Mouse (Mus musculus) kidney, postnatal 0 days (tissue): ENCODE results near the gene Plppr3. TPM values are rescaled to one million over a fixed set of nuclear protein-coding genes. Genes with fewer than 3 reads are reported as not detected.
A peak's percentile ranks its signal among the peaks of the same experiment; 100 is the strongest.

Experiments used
- ATAC-seq: fragments of 200-750 bp; cut with Nextera tagmentation; replicated peaks from 2 replicates; pipeline ENCODE4 v1.8.0; 2017; ENCODE audit warnings: low read depth, moderate number of reproducible peaks, moderate TSS enrichment, moderate library complexity; ENCODE audit not compliant: low FRiP score
- DNase-seq: peaks from one replicate; pipeline ENCODE4 v3.0.0-alpha.2; 2016; ENCODE audit warnings: low spot score
- H3K27ac ChIP-seq: fragments of 300-500 bp; sonication (generic); 2 replicates; pipeline ENCODE4 v1.5.1; 2014; ENCODE audit warnings: mild to moderate bottlenecking
- H3K27me3 ChIP-seq: fragments of 300-500 bp; sonication (generic); 2 replicates; pipeline ENCODE4 v1.6.1; 2014; ENCODE audit warnings: low read length, mixed read lengths; ENCODE audit not compliant: insufficient read depth
- H3K36me3 ChIP-seq: fragments of 300-500 bp; sonication (generic); 2 replicates; pipeline ENCODE4 v1.6.1; 2014; ENCODE audit warnings: low read length, mixed read lengths; ENCODE audit not compliant: insufficient read depth
- H3K4me1 ChIP-seq: fragments of 300-500 bp; sonication (generic); replicated peaks from 2 replicates; pipeline ENCODE4 v1.6.1; 2014; ENCODE audit warnings: antibody characterized with exemption, low read length, mixed read lengths; ENCODE audit not compliant: insufficient read depth
- H3K4me2 ChIP-seq: fragments of 300-500 bp; sonication (generic); 2 replicates; pipeline ENCODE4 v1.6.1; 2014; ENCODE audit warnings: mild to moderate bottlenecking, low read length, moderate library complexity, mixed read lengths
- H3K4me3 ChIP-seq: fragments of 300-500 bp; sonication (generic); replicated peaks from 2 replicates; pipeline ENCODE4 v1.5.1; 2014; ENCODE audit warnings: low read depth, low read length
- H3K9ac ChIP-seq: fragments of 300-500 bp; sonication (generic); 2 replicates; pipeline ENCODE4 v1.6.1; 2014; ENCODE audit warnings: low read depth, low read length
- H3K9me3 ChIP-seq: fragments of 300-500 bp; sonication (generic); replicated peaks from 2 replicates; pipeline ENCODE4 v1.6.1; 2016; ENCODE audit warnings: low read length, inconsistent platforms, mixed read lengths
- CTCF ChIP-seq: IDR thresholded peaks from 2 replicates; pipeline ENCODE4 v1.5.1; 2016; ENCODE audit warnings: antibody characterized with exemption, low read depth, mild to moderate bottlenecking, moderate library complexity
- whole genome bisulfite sequencing: fragments of 180-500 bp; shearing (Covaris S2); extraction: QIAGEN DNeasy Blood & Tissue Kit; methylation state at CpG from one replicate; pipeline ENCODE4 v1.1.7; 2014; 5-methylcytosine and 5-hydroxymethylcytosine counted together
- polyA plus RNA-seq: library from polyadenylated mRNA; unstranded; fragments of >200 nt; fragmentation: Nextera tagmentation; extraction: Ambion mirVana; gene quantifications from 2 replicates; pipeline ENCODE4 v1.2.1, GENCODE M21; 2015

Gene Plppr3
- polyA plus RNA-seq = 37.0 and 41.5 TPM in 2 replicates

DNA sequence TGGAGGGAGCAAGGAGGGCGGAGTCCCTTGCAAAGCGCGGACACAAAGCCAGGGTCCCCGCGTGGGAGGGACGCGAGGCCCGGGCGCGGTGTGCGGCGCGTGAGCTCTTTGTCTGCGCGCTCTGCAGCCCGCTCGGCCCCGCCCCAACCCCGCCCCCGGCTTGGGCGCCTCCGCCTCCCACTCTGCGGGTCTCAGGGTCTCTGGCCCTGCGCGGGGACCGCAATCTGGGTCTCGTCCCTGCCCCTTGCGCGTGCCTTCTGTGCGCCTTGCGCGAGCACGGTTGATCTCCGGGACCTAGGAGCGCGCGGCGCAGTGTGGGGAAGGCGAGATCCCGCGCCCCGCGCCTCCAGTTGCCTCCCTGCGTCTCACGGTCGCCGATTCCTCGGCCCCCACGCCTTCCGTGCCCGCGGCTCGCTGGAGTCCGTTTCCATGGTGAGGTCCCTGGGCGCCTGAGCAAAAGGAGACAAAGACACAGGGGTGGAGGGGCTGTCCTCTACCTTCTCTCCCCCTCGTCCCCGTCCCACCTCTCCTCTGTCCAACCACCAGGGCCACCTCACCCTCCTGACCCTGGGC lies at the start of gene Plppr3, which contains the start of gene Prtn3:
Plppr3 (minus strand) TSS at position 345 of the 573 bp plus-strand sequence.
Prtn3 (plus strand) TSS at position 187 of the 573 bp plus-strand sequence.
- Histone ChIP-seq H3K9ac (peak within 1 kb of the TSS; percentile 79), H3K4me3 (peak within 1 kb of the TSS; percentile 69), H3K27me3 (no peaks in the 10 kb centered on the region), H3K27ac (peak within 1 kb of the TSS; percentile 50; the same call in 1 of the 2 replicates), H3K4me2 (peak within 1 kb of the TSS; percentile 97), H3K4me1 (peaks cover 23% of the 10 kb centered on the region), H3K36me3 (0 out of 2 replicates have a peak, but pooled peaks cover 3% of the 10 kb centered on the region), H3K9me3 (no peaks in the 10 kb centered on the region)
- whole genome bisulfite sequencing = 1% methylated on average over 56 of the region's 57 CpGs
- no peak for TF ChIP-seq CTCF
- ATAC-seq = peak; percentile 59
- peak; percentile 69 for DNase-seq

- DNase-seq = no peak
Observed at GRCm38 (mm10) chr10:79921572-79921971, 47.1 kb upstream of the Plppr3 start.

DNA sequence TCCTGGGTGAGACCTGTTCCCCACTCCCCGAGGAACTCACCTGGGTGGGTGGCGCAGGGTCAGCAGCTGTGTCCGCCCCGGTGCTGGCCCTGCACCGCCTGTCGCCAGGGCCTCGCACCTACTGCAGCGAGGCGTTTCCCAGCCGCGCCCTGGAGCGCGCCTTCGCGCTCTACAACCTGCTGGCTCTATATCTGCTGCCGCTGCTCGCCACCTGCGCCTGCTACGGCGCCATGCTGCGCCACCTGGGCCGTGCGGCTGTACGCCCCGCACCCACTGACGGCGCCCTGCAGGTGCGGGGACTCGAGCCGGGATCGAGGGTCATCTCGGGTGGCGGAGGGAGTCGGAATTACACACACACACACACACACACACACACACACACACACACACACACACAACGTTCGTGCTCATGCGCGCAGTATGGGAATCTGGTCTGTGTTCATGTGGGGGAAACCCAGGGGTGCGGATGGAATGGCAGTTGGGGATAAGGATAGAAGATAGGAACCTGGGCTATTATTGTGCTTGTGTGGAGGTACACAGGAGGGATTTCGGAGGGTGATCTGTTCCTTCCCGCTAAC lies 46.6 kb upstream of the Plppr3 start, which contains the start of gene R3hdm4:
R3hdm4 (minus strand) TSS at position 251 of the 578 bp plus-strand sequence.
- Histone ChIP-seq H3K9ac (0 out of 2 replicates have a peak within 1 kb of the TSS, but pooled peaks have one; percentile 35), H3K36me3 (no peaks in the 10 kb centered on the region), H3K4me1 (peaks cover 20% of the 10 kb centered on the region), H3K27me3 (peaks cover 46% of the 10 kb centered on the region), H3K9me3 (no peaks in the 10 kb centered on the region), H3K4me2 (peak within 1 kb of the TSS; percentile 48), H3K27ac (no peak within 1 kb of the TSS), H3K4me3 (peak within 1 kb of the TSS; percentile 26)
- 7% methylated on average over 37 of the region's 41 CpGs for WGBS
- ATAC-seq (no peak), DNase-seq (no peak)
- TF ChIP-seq CTCF = no peak

More at GRCm38 (mm10) chr10:79921572-79921971, 47.1 kb upstream of the Plppr3 start:
- 4% methylated on average over 34 of the region's 34 CpGs for WGBS
- ATAC-seq = no peak
- H3K36me3 ChIP-seq = no peaks in the 10 kb centered on the region
- peaks cover 46% of the 10 kb centered on the region for H3K27me3 ChIP-seq
- H3K4me1 ChIP-seq = peaks cover 18% of the 10 kb centered on the region
- H3K9me3 ChIP-seq = no peaks in the 10 kb centered on the region
- no peak overlapping the region for H3K27ac ChIP-seq
- no peak for TF ChIP-seq CTCF
- H3K4me3 ChIP-seq = peak overlapping the region; percentile 26
- H3K9ac ChIP-seq = 0 out of 2 replicates have a peak overlapping the region, but pooled peaks have one; percentile 35
- H3K4me2 ChIP-seq = peak overlapping the region; percentile 48

DNA sequence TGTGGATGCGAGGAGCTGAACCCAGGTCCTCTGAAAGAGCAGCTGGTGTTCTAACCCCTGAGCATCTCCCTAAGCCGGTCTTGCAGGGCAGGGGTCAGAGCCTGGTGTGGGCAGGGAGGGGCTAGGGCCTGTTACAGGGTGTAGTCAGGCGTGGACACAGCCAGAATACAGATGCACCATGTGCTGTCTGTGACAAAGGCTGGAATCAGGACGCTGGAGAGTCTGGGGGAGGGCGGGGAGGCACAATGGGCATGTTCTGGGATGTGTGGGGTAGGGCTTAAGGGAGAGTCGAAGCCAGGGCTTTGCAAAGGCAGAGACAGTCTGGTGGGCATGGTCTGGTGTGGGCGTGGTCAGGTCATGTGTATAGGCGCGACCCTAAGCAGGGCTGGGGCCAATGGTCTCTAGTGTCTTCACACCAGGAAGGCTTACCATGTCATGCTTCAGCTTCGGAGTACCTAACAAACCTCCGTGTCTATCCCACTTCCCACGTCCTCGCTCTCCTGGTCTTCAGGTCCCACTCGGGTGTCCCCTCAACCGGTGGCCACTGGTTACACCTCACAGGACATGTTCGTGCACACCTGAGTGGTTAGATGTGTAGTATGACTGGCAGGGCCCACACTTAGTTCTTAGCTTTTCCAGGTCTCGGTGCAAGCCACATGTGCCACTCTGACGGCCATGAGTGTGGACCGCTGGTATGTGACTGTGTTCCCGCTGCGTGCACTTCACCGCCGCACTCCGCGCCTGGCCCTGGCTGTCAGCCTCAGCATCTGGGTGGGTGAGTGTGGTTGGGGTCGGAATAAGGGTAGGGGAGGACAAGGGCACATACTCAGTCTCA lies 45.8 kb upstream of the Plppr3 start:
- 16% methylated on average over 26 of the region's 26 CpGs for WGBS
- Histone ChIP-seq H3K9me3 (no peaks in the 10 kb centered on the region), H3K9ac (no peak overlapping the region), H3K27ac (no peak overlapping the region), H3K27me3 (peaks cover 46% of the 10 kb centered on the region), H3K4me2 (peak overlapping the region; percentile 48), H3K36me3 (no peaks in the 10 kb centered on the region), H3K4me3 (peak overlapping the region; percentile 26; the same call in 1 of the 2 replicates), H3K4me1 (peaks cover 27% of the 10 kb centered on the region)
- ATAC-seq (0 out of 2 replicates have a peak, but pooled peaks have one; percentile 9), DNase-seq (no peak)
- TF ChIP-seq CTCF = no peak

DNA sequence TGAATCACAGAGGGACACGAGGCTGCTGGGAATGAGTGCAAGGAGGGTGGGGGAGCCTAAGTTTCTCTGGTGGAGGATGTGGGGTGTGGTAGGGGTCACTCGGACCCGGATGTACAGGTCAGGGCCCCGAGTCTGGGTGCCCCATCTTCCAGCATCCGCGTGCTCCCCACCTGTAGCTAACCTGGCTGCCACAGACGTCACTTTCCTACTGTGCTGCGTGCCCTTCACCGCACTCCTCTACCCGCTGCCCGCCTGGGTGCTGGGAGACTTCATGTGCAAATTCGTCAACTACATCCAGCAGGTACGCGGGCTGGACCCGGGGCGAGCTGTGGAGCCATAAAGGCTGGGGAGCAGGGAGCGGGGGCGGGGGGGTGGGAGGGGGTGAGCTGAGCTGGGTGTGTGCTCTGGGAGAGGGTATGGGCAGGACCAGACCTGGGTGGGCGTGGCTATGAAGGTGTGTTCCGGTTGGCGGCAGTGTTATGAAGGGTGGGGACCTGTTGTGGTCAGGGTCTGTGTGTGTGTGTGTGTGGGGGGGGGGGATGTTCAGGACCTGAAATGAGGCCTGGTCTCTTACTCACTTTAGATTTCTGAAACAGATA lies 44.9 kb upstream of the Plppr3 start:
- Histone ChIP-seq H3K27ac (no peak overlapping the region), H3K27me3 (peaks cover 46% of the 10 kb centered on the region), H3K9ac (0 out of 2 replicates have a peak overlapping the region, but pooled peaks have one; percentile 35), H3K4me2 (peak overlapping the region; percentile 50), H3K4me3 (no peak overlapping the region), H3K36me3 (no peaks in the 10 kb centered on the region), H3K4me1 (peaks cover 28% of the 10 kb centered on the region), H3K9me3 (no peaks in the 10 kb centered on the region)
- ATAC-seq (no peak), DNase-seq (no peak)
- TF ChIP-seq CTCF = no peak
- WGBS = 8% methylated on average over 21 of the region's 21 CpGs
